Mouse (Mus musculus): ENCODE measurements around the gene Rasgef1b.

Gene Rasgef1b

GRCm38 (mm10) chr5:99390314-99390713 is 338.6 kb downstream of the Rasgef1b start:
- DNase-seq, result no peak

DNA sequence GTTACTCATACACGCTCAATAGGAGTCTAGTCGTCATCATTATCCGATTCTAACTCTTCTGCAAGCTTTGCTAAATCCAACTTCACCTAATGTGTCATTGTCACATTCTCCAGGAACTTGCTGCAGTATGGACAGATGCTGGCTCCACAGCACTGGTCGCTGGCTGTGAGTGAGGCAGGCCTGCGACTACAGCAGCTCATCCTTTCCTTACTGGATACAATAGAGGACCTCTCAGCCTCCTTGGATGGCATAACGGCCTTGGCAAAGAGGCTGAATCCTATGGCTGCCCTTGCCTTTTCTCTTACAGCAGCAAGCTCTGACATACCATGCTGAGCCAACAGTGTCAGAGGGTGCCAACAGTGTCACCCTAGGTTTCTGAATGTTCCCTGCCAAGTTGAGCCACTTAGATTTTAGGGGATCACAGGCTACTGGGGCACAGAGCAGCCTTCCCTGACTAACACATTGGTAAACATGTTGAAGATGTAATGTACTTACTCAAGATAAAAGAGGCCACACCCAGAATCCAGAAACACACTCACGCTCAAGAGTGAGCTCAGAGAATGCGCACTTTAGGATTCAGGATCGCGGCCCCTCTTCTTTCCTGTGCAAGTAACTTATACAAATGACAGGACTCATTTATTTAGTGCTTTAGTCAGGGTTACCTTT is 340.1 kb downstream of the Rasgef1b start:
- no peak for DNase-seq

DNA sequence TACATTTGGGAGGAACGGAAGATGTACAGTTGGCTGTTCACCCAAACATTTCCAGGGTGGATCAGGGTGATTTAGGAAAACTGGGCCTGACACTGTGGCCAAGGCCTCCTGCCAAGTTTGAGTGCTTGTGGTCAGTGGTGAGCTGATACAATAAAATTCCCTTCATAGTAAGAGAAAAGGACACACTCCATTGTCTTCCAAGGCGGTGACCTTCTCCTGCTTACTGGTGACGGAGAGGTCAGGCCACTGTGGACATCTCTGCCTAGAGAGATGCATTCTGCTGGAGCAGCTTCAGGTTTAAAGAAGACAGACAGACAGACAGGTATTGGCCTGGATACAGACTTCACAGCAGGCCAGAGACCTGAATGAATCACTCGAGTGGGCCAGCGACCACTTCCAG is 340.7 kb downstream of the Rasgef1b start:
- no peak for DNase-seq

DNA sequence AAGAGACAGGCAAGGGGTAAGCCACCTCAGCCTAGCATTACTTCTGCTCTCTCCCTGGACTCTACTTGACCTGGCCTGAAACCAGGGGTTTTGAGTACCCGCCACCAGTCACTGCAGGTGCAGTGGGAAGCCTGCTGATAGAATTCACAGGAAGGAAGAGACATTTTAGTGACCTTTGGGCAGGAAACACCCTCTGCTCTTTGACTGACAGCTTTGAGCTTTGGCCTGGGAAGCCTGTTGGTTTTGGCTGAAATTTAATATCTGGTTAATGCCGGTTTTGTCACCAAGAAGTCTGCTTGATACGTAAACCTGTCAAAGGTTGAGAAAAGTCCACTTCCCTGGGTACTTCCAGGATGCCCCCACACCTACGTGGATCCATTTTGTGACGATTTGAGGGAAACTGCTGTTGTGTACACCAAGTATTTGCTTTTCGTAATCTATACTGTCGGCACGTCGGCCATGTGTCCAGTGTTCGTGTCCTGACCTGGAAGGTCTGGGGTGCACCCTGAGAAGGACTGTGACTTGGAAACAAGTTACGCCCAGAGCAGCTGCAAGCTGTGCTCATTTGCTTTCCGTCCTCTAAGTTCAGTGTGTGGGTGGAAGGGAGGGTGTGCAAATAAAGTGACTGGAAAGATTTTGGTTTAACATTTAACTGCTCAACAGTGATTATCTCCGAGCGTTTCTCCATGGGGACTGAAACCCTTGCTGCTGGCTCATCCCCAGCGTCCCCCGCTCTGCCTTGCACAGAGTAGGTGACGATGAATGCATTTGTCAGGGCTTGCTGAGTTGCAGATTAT is 341.5 kb downstream of the Rasgef1b start:
- DNase-seq, result no peak

GRCm38 (mm10) chr5:99386246-99386845 is 342.5 kb downstream of the Rasgef1b start:
- no peak for DNase-seq

- no peak for DNase-seq
Measured at GRCm38 (mm10) chr5:99385737-99386136, 343.1 kb downstream of the Rasgef1b start.

- no peak for DNase-seq
Measured at GRCm38 (mm10) chr5:99385090-99385489, 343.8 kb downstream of the Rasgef1b start.

GRCm38 (mm10) chr5:99383783-99384281 is 345.0 kb downstream of the Rasgef1b start:
- DNase-seq, result no peak

GRCm38 (mm10) chr5:99382786-99383185 is 346.1 kb downstream of the Rasgef1b start:
- DNase-seq, result no peak

DNA sequence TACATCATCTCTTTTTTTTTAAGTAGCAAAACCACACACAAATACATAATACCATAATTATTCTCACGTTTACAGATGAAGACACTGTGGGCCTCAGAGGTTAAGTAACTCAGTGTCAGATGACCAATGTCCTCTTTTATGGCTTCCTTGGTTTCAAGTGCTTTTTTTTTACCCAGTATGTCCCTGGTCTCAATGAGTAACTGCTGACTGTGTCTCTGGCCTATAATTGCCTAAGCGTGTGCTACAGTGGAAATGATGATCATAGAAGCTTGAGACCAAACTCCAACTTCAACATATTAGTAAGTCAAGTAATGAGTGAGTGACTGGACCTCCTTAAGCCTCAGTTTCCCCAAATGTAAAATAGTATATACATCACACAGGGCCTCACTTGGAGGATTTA is 347.2 kb downstream of the Rasgef1b start:
- no peak for DNase-seq

DNA sequence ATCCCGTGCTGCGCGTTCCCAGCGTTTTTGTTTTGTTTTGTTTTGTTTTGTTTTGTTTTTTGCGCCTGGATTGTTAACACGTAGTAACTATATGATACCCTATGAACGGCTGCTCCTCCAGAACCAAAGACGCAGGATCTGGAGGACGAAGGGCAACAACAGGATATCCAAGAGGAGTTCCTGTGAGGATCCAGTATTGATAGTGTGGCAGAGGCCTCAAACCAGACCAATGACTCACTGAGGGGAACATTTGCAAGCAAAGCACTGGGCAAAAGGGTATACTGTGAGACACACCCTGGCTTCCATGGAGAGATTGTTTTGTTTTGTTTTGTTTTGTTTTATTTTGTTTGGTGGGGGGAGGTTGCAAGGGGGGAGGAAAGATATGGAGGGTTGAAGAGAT is 348.0 kb downstream of the Rasgef1b start:
- DNase-seq, result no peak

GRCm38 (mm10) chr5:99380166-99380565 is 348.7 kb downstream of the Rasgef1b start:
- DNase-seq, result no peak

DNA sequence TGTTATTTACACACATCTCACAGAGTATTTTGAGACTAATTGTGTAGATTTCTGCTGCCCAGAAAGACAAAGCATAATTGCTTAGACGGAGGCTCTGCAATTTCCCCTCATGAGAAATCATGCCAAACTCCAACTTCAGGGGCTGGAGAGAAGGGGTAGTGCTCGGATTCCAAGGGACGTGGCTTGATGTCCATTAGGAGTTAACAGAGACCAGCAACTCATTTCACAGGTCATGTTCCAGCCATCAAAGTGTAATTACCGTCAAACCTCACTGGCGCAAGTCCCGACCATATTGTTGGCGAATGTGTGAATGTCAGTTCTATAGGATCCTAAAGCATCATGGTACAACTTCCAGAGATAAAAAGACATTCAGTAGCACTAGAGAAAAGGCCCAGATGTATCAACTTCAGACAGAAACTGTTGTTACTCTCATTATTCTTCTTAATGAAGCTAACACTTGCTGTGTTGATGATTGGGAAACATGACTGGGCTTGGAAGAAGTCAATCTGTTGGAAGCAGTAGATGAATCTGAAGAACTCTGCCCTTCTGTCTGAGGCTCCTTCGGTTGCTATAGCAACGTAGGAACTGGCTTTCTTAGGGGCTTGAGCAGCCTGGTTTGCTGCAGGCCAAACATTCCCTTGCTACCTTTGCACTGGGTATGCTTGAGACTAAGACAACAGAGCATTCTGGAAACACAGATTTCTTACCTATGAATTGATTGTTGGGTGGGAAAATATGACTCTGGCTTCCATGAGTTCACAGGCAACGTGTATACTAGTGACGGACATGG is 350.2 kb downstream of the Rasgef1b start:
- DNase-seq, result no peak

DNA sequence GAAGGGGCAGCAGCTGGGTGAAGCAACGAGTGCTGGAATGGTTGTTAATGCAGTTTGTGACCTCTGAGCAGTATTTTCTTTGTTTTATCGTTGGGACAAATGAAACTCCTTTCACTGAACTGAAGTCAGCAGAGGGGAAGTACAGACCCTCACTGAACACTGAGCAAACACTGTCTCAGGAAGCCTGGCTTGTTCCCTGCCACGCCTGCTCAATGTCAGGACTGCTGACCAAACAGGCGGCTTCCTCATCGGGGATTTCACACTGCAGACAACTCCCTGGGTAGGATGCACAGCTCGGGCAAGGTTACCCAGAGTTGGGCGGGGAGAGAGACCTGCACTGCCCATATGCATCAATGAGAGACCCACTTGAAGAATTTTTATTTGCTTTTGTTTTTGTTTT is 353.1 kb downstream of the Rasgef1b start:
- no peak for DNase-seq

GRCm38 (mm10) chr5:99374460-99374859 is 354.4 kb downstream of the Rasgef1b start:
- no peak for DNase-seq

- no peak for DNase-seq
Measured at GRCm38 (mm10) chr5:99373570-99374151, 355.2 kb downstream of the Rasgef1b start.

DNA sequence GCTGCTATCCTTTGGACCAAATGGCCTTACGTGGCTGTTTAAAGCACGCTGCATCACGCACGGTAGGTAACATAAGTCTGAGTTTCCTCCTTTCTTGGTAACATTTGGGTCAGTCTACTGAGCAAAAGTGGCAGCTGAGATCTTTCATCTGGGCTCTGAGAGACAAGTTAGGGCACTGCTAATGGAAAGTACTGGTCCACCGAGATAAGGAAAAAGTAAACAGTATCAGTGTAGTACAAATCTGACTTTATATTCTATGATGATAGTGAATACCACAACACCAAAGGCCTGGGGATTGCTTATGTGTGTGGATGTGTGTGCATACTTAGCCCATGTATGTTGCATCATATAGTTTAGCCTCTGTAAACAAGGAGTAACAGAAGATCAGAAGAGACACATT is 358.2 kb downstream of the Rasgef1b start:
- DNase-seq, result no peak

DNA sequence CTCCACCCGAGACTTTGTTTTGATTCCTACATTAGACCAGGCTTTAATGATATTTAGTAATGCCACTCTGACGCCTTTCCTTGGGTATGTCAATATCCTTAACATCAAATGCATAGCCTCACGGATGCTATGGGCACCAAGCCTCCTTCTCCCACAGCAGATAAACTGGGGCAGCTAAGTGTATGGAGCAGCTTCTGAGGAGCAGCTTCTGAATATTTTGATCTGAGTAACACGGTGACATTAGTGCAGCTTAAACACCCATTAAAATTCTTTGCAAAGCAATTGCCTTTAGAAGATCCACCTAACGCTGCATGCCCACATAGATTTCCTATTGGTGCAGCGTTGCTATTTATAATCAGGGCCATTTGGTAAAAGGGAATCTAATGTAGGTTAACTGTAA is 359.6 kb downstream of the Rasgef1b start:
- DNase-seq, result no peak

DNA sequence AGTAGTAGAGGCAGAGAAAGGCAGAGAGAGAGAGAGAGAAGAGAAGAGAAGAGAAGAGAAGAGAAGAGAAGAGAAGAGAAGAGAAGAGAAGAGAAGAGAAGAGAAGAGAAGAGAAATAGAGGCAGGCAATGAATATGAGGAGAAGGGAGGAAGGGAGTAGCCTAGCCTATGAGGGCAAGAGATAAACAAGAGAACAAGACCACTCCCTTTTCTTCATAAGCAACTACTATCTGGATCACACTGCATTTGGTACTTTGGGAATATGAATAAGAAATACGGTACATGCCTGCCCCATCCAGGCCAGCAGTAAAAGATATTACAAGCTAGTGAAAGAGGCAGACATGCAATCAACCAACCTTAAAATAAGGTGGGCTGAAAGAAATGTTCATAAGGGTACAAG is 360.2 kb downstream of the Rasgef1b start:
- no peak for DNase-seq

DNA sequence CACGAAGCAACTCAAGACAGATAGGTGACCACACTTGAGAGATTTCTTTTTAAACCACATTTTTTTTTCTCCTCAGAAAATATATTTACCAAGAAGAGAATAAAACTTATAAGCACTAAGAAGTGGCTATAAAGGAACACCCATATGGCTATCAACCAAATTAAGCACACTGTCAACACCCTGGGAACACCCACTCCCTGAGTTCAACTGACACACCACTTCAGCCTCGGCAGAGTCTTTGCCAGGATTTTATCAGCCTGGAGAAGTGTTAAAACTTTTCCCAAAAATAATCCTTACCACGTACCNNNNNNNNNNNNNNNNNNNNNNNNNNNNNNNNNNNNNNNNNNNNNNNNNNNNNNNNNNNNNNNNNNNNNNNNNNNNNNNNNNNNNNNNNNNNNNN is 368.3 kb downstream of the Rasgef1b start:
- DNase-seq, result no peak

DNA sequence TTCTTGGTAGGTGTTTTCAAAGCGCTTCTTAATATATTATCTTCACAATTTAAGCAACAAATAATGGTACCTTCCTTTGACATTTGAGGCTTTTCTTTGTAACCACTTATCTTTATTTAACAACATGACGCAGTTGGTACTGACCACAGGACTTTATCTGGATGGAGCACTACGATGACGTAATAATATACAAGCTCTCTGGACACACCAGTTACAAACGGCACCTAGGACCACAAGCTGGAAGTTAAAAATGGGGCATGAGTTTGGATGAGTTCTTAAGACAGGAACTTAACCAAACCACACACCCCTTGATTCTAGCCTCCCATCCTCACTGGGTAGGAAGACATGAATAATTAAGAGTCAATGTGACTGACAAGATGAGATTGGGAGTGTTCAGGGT is 369.6 kb downstream of the Rasgef1b start:
- no peak for DNase-seq

GRCm38 (mm10) chr5:99354640-99355132 is 374.2 kb downstream of the Rasgef1b start:
- DNase-seq, result no peak

DNA sequence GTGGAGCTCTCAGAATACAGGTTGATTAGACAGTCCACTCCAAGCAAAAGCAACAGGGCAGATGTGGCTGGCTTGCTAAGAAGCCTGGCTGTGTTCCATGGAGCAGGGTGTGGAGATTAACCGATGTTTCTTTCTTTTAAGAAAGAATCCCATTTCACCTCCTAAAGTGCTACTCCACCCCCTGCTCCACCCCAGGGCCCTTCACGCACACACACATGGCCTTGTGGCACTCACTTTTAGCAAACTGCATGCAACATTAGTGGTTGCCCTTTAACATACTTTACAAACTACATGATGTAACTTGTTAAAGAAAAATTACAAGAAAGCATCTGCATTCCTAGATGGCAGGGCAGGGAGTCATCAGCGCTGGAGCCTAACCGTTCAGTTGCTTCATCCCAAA is 378.8 kb downstream of the Rasgef1b start:
- DNase-seq, result no peak
